ENCODE assay signal across 15 mouse cellular contexts in the genomic region with DNA sequence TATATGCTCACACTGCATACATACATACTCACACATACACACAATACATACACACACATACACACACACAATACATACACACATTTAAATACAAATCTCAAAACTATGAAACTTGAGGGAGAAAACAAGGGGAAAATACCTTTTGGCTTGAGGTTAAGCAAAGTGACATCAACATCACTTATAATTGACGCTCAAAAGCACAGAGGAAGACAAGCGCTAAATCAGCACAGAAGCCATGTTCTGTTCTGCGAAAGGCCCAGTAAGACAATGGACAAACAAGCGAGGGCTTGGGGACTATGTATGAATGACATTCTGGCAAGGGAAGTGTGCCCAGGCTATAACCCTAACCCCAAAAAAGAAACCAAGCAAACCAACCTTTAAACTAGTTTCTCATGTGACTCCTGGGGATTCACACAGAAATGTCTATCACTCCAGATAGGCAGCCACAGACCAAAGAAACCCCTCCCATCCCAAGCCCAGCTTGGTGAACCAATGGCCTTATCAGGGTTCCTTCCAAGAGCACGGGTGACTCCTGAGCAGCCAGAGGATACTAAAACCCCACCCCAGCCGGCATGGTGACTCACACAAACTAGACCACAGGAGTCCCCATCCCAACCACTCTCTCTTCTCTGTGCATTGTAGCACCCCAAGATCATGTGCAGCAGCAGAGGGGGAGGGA. TPM values are rescaled to one million over a fixed set of nuclear protein-coding genes. Genes with fewer than 3 reads are reported as not detected.
DNase-seq lines count a peak whose midpoint lies in the region; ATAC-seq and TF ChIP-seq lines count a peak whose summit lies in the region.
"Had no signal": no experiment of that assay in that cellular context is flagged by ENCODE, and none has a peak within 500 bp of the region (broad histone marks: within the 10 kb centered on the region; RNA-seq: fewer than 3 reads in every experiment).

No protein-coding gene starts in this region.

- 50% methylated on average over 6 of the region's 6 CpGs for WGBS in thymus, adult 2 months
- 86% methylated on average over 6 of the region's 6 CpGs for WGBS in embryonic facial prominence, embryonic 10.5 days
- WGBS in liver, embryonic 12.5 days (ENCODE audit: insufficient replicate concordance), result 46% methylated on average over 6 of the region's 6 CpGs
- WGBS in lung, adult 2 months, result 69% methylated on average over 6 of the region's 6 CpGs

- peak overlapping the region; percentile 22; the same call in 1 of the 2 replicates for H3K9ac ChIP-seq in liver, embryonic 12.5 days
- H3K9ac ChIP-seq: embryonic facial prominence, embryonic 12.5 days; kidney, embryonic 15.5 days; lung, embryonic 14.5 days had no signal

- DNase-seq in thymus, adult 2 months, result no peak
- DNase-seq in thymus, postnatal 25 days, result no peak
- no peak for DNase-seq in embryonic facial prominence, embryonic 10.5 days (ENCODE audit: low spot score)
- no peak for DNase-seq in adrenal gland, postnatal 4 days (ENCODE audit: low spot score in 2 of 2)
- no peak for DNase-seq in gastrocnemius, postnatal 14 days
- DNase-seq in right cerebral cortex, postnatal 10 days (ENCODE audit: low spot score in 2 of 2), result no peak
- no peak for DNase-seq in lung, adult 2 months
- DNase-seq: cerebellum, adult 11-12 months; heart, adult 2 months; lung, embryonic 14.5 days; spleen, adult 18-20 months had no signal

- TF ChIP-seq CTCF in thymus, adult 2 months (IDR thresholded peaks at IDR 0.05; ENCODE audit: borderline replicate concordance, control insufficient read depth, extremely low read depth, insufficient read depth, low read length, poor library complexity), result no peak
- no peak for TF ChIP-seq CTCF in lung, adult 2 months (IDR thresholded peaks at IDR 0.05; ENCODE audit: insufficient read depth, low read length)

- H3K27ac ChIP-seq in thymus, adult 2 months (ENCODE audit: control insufficient read depth, insufficient read depth, low read length), result peak overlapping the region; percentile 17; the same call in 1 of the 2 replicates
- H3K27ac ChIP-seq in embryonic facial prominence, embryonic 10.5 days (replicated peaks), result 0 out of 2 replicates have a peak overlapping the region, but pooled peaks have one; percentile 8
- peak overlapping the region; percentile 62 for H3K27ac ChIP-seq in liver, embryonic 12.5 days
- H3K27ac ChIP-seq: embryonic facial prominence, embryonic 12.5 days; heart, adult 2 months; kidney, embryonic 15.5 days had no signal

- no peak overlapping the region for H3K4me3 ChIP-seq in thymus, adult 2 months (ENCODE audit: control insufficient read depth, insufficient read depth, low read length)
- no peak overlapping the region for H3K4me3 ChIP-seq in embryonic facial prominence, embryonic 10.5 days
- 0 out of 2 replicates have a peak overlapping the region, but pooled peaks have one; percentile 2 for H3K4me3 ChIP-seq in liver, embryonic 12.5 days
- H3K4me3 ChIP-seq in lung, adult 2 months (replicated peaks; ENCODE audit: extremely low read depth, low read depth, low read length), result no peak overlapping the region
- H3K4me3 ChIP-seq: embryonic facial prominence, embryonic 12.5 days; heart, adult 2 months; kidney, embryonic 15.5 days had no signal

- peaks cover 91% of the 10 kb centered on the region for H3K4me1 ChIP-seq in thymus, adult 2 months (replicated peaks; ENCODE audit: control insufficient read depth, insufficient read depth, low read length)
- H3K4me1 ChIP-seq in embryonic facial prominence, embryonic 10.5 days, result peaks cover 83% of the 10 kb centered on the region
- peaks cover 67% of the 10 kb centered on the region for H3K4me1 ChIP-seq in liver, embryonic 12.5 days
- H3K4me1 ChIP-seq in lung, adult 2 months (ENCODE audit: control insufficient read depth, insufficient read depth, low read length), result 0 out of 2 replicates have a peak, but pooled peaks cover 2% of the 10 kb centered on the region

- peak; percentile 91 for ATAC-seq in liver, embryonic 12.5 days
- ATAC-seq: midbrain, embryonic 16.5 days had no signal

- no peaks in the 10 kb centered on the region for H3K9me3 ChIP-seq in embryonic facial prominence, embryonic 10.5 days
- H3K9me3 ChIP-seq in liver, embryonic 12.5 days (replicated peaks), result no peaks in the 10 kb centered on the region
- H3K9me3 ChIP-seq: embryonic facial prominence, embryonic 12.5 days; kidney, embryonic 15.5 days had no signal

- no peak for TF ChIP-seq POLR2A in thymus, adult 2 months (IDR thresholded peaks at IDR 0.05; ENCODE audit: control insufficient read depth, extremely low read depth, insufficient read depth, low read length, poor library complexity)
- TF ChIP-seq POLR2A in lung, adult 2 months (IDR thresholded peaks at IDR 0.05; ENCODE audit: borderline replicate concordance, extremely low read depth, low read depth, low read length), result no peak

- no peaks in the 10 kb centered on the region for H3K27me3 ChIP-seq in thymus, adult 2 months (ENCODE audit: control insufficient read depth, insufficient read depth, low read length)
- H3K27me3 ChIP-seq in embryonic facial prominence, embryonic 10.5 days (replicated peaks; ENCODE audit: low read depth, poor library complexity, severe bottlenecking), result no peaks in the 10 kb centered on the region
- H3K27me3 ChIP-seq in liver, embryonic 12.5 days (replicated peaks), result no peaks in the 10 kb centered on the region
- H3K27me3 ChIP-seq: embryonic facial prominence, embryonic 12.5 days; kidney, embryonic 15.5 days had no signal

- intact Hi-C loops in gastrocnemius, postnatal 14 days (cut with DNase I; ENCODE audit: low total_unique reads), result no loop called here

- H3K36me3 ChIP-seq in thymus, adult 2 months (ENCODE audit: control insufficient read depth, insufficient read depth, low read length), result no peaks in the 10 kb centered on the region
- no peaks in the 10 kb centered on the region for H3K36me3 ChIP-seq in embryonic facial prominence, embryonic 10.5 days (replicated peaks)
- no peaks in the 10 kb centered on the region for H3K36me3 ChIP-seq in liver, embryonic 12.5 days
- H3K36me3 ChIP-seq: embryonic facial prominence, embryonic 12.5 days; kidney, embryonic 15.5 days had no signal

- peak overlapping the region; percentile 57 for H3K4me2 ChIP-seq in liver, embryonic 12.5 days
- H3K4me2 ChIP-seq: embryonic facial prominence, embryonic 12.5 days; kidney, embryonic 15.5 days; lung, embryonic 14.5 days had no signal

RNA-seq across cellular contexts. Expression of gene Prex1, which starts 48.2 kb away (rescaled TPM):
- polyA plus RNA-seq in thymus, adult 2 months (2012; rRNA removed), result 264 and 297 TPM in 2 replicates
- polyA plus RNA-seq in embryonic facial prominence, embryonic 10.5 days (2016; fragmentation: Nextera tagmentation; extraction: Ambion mirVana), result 32.6 and 35.2 TPM in 2 replicates
- 16.4 and 17.5 TPM in 2 replicates for polyA plus RNA-seq in liver, embryonic 12.5 days (2016; fragmentation: Nextera tagmentation; extraction: Ambion mirVana)
- 10 to 100 TPM; 20.9 to 21.2 TPM for total RNA-seq in adrenal gland, postnatal 4 days (2021)
- total RNA-seq in gastrocnemius, postnatal 14 days (2021), result 10 to 100 TPM in 1 of 2 experiments, 1 to 10 TPM in 1; 7.4 to 11.5 TPM
- polyA plus RNA-seq in lung, adult 2 months (2012; rRNA removed), result 61.1 and 64.0 TPM in 2 replicates

Comparison
In these comparisons a context has a peak if more than half of its experiments do, and no peak if none do; other contexts are left out.
1. H3K27ac ChIP-seq: peak in every context shown above with its lines; median percentile 62 in liver, embryonic 12.5 days; 17 in thymus, adult 2 months; 8 in embryonic facial prominence, embryonic 10.5 days.